Mouse (Mus musculus) urinary bladder, postnatal 25 days (tissue): Measurements from ENCODE around the gene Armc2.
A peak's percentile ranks its signal among the peaks of the same experiment; 100 is the strongest.

Experiments used
- DNase-seq: peaks from one replicate; pipeline ENCODE4 v3.0.0; 2022; ENCODE audit warnings: low spot score

The Armc2 gene

DNA sequence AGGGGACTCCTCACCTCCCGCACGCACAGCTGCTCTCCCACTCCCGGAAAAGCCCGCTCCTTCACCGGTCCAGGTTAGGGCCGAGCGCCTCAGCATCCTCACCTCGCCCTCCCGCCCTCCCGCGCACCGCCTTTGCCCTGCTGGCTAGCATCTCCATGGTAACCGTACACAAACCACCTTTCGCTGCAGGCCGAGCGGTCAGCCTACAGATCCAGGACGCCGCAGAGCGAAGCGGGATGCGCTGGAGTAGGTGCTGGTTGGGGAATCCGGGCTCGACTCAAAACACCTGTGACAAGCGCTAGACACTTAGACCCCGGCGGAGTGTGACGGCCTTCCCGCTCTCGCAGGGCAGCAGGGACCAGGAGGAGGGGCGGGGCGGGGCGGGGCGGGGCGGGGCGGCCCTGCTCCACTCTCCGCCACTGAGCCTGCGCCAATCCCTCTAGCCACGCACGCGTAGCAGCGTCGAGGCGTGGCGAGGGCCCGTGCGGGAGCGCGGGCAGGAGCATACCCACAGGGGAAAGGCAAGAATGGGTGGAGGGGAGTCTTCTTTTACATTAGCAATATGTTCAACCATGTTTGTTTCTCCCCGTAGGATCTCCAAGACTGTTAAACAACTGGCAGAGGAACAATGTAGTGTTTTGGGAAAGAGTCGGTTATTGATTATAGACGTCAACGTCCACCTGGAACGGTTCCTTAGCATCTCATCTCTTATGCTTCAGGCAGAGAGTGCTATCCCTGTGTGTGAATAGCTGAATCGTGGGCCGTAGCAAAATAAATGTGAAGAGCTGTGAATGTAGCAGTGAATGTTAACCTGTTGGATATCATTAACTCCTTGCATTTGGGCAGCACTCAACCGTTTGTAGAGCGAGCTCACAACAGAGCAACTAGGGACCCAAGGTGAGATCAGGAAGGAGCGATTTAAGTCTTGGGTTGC lies at the start of gene Armc2:
TSS of gene Armc2 (minus strand) at position 427 of the 934 bp plus-strand sequence.
- DNase-seq, result peak; percentile 54

DNA sequence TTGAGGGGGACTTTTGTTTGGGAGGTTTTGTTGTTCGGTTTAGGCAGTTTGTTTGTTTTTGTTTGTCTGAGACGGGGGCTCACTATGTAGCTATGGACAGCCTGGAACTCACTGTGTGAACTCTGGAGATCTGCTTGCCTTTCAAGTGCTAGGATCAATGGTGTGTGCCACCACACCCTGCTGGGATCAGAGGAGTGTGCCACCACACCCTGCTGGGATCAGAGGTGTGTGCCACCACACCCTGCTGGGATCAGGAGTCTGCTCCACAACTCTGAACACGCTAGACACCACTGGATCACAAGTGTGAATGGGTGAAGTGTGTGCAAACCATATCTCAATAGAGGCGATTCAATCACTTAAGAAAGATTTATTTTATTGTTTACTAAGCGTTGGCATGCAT lies 46.2 kb upstream of the Armc2 start:
- no peak for DNase-seq

DNA sequence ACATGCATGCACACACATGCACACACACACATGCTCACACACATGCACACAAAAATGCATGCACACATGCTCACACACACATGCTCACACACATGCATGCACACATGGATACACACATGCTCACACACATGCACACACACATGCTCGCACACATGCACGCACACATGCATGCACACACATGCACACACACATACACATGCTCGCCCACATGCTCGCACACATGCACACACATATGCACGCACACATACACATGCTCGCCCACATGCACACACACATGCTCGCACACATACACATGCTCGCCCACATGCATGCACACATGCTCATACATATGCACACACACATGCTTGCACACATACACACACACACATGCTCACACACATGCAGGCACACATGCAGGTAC lies 41.3 kb upstream of the Armc2 start:
- DNase-seq, result no peak

DNA sequence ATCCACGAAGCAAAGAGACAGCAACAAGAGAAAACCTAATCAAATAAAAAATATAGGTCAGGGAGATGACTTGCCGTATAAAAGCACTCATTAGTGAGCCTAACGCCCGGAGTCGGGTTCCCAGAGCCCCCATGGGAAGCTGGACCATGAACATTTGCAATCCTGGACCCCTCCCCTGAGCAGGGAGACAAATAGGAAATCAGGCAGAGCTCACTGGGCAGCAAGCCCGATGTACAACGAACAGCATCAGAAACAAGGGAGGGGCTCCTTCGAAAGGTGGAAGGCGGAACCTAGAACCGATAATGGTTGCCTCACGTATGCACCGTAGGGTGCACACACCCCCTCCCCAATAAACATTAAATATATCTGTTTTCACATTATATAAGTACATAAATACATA lies 39.5 kb upstream of the Armc2 start:
- no peak for DNase-seq

DNA sequence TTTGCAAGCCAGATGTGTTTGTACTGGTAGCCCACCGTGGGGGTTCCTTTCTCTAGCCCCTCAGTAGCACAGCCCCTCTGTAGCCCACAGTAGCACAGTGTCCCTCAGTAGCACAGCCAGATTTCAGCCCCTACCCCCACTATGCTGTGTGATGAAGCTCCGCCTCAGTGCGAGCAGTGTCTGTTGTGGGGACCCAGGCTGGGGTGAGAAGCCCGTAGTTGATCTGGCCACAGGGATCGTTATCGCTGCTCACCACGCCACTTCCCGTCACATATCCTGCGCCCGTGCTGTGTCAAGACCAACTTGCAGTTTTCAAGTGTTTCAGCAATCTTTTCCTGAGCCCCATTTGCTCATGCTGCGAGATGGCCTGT lies 39.0 kb upstream of the Armc2 start:
- DNase-seq, result no peak

DNA sequence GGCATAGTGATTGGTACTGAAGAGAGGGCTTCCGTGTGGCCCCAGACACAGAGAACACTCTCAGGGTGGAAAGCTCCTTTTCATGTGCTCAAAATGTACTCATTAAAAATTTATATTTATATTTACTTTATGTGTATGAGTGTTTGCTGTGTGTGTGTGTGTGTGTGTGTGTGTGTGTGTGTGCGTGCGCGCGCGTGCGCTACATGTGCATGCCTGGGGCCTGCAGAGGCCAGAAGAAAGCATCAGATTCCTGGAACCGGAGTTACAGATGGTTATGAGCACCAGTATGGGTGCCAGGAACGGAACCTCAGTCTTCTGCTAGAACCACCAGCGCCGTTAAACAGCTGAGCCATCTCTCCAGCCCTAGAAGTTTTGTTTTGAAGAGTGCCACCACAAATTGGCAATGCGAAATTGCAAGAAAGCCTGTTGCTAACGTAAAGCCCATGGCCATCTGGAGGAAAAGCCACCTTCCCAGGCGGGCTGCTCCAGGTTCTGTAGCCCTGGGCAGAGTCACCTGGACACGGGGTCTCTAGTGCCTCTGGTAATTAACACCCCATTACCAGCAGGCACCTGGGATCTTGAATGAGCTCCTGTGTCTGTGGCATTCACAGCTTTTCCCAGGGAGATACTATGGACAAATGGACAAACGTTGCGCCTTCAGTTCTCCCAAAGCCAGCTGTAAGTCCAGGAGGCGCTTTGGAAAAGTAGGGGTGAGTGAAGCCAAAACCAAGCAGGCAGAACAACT lies 38.4 kb upstream of the Armc2 start:
- DNase-seq, result no peak

DNA sequence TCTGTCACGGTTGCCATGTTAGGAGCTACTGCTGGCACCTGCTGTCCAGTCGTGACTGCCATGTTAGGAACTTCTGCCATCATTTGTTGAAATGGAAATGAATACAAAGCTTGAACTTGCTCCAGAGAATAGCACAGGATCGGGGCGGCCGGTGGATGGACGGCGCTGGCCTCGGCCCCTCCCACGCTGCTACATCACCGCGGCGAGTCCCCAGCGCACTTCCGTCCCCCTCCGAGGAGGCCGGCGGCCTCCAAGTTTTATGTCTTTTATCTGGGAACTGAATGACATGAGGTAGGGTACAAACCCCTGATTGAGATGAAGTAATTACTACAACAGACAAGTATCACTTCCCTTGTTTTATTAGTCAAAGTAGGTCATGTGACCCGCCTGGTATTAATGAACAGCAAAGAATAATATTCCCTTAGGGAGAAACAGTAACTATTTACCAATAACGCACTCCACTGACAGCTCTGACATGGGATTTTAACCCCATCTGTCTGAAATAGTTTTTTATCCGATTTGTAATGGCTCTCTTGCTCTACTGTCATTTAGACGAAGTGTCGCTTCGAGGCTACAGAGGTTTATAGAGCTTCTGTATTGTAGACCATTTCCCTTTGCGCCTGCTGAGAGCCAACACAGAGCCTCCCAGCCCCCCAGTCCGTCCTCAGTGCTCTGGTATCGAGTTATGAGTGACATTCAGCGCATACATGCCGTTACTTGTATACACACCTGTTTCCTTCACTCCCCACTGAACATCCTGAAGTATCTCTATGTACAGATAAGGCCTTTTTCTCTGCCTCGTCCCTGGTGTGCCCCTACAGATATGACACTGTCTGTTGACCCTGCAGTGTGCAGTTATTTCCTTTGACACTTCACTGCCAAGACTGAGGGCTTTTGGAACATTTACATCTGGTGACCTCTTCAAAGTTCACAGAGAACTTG lies 37.3 kb upstream of the Armc2 start:
- no peak for DNase-seq

DNA sequence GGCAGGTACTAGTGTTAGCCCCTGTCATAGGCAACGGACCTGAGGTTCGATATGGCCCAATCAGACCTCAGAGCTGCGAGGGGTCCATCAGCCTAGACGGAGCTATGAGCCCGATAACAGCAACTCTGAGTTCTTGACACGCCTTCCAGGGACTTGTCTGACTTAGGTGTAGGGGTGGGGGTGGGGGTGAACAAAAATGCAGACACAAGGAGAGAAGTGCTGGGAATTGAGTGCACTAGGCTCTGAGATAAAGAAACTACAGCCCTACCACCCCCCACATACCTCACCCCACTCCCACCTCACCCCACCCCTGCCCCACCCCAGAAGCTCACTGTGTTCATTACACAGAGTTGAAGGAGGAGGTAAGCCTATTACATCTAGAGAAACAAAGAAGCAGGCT lies 32.8 kb upstream of the Armc2 start:
- no peak for DNase-seq

DNA sequence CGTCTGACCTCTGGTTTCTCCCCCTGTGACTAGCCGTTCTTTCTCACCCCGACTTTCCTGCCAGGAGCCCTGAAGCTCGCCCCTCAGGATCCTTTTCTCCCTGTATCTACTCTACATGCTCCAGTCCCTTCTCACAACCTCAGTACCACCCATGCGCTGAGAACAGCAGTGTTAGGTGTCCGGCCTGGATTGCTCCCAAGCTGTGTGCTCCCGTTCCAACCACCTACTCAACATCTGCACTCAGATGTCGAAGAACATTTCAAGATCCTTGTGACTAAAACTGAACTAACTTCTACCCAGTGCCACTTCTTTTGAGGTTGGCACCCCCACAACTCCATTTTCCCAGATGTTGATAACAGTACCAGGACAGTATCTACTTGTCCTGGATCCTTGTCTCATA lies 30.4 kb upstream of the Armc2 start:
- no peak for DNase-seq

DNA sequence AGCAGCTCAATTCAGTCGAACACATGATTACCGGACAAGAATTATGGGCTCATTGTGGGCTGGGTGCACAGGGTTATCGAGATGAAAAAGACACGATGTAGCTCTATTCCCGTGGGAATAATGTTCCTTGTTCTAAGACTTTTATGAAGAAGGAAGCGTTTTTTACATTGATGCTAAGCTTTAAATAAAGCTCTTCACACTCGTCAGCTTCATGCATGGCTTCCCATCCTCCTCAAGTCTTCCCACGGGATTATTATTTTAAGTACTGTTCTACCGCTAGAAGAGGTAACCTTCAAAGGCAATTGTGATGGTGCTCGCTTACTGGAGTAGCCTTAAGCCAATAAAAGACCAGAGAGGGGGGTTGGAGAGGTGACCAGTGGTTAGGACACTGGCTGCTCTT lies 26.3 kb upstream of the Armc2 start:
- no peak for DNase-seq

DNA sequence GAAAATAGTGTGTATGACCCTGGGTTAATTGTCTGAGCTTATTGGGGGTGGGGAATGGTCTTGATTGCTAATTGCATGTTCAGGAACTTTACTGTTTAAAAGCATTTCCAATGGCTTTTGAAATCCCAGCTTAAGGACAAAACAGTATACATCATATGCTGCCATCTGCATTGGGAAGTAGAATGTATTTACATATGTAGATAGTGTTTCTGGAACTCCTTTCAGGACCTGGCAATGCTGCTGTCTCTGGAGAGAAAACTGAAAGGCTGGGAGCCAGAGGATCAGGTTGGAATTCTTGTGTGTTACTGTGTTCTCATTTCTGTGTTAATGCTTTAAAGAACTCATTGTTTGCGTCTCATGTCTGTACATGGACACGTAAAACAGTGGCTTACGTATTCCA lies 25.1 kb upstream of the Armc2 start:
- DNase-seq, result no peak

DNA sequence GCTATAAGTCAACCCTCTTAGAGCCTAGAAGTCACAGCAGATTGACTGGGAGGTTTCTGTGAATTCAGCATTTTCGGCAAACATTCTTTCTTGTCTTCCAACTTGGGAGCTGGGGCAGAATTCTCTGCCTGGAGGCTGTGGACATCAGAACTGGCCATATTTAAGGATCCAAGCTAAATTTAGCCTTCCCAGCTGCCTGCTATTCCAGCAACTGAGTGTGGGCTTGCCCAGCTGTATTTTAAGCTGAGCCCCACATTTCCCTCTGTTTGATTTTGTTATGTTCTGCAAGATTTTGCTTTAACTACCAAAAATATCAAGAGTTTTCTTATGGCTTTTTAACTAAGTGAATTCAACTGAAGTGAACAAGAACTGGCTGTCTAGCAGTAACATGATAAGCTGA lies 24.6 kb upstream of the Armc2 start:
- DNase-seq, result no peak

DNA sequence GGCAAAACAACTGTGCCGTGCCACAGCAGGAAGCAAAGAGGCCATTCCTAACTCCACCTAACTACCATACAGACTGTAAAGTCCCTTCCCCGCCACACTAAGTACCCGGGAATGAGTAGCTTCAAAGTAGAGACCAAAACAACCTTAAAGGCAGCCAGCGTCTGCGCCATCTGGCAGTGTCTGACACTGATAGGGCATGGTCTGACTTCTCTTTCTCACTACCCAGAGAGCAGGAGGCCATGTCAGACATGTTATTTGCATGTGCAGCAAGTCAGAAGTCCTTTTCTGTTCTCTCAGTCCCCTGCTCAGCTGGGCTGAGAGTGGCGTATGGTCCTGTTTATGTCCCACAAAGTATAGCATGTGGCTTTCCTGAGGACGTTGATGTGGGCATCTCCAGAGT lies 23.8 kb upstream of the Armc2 start:
- no peak for DNase-seq

DNA sequence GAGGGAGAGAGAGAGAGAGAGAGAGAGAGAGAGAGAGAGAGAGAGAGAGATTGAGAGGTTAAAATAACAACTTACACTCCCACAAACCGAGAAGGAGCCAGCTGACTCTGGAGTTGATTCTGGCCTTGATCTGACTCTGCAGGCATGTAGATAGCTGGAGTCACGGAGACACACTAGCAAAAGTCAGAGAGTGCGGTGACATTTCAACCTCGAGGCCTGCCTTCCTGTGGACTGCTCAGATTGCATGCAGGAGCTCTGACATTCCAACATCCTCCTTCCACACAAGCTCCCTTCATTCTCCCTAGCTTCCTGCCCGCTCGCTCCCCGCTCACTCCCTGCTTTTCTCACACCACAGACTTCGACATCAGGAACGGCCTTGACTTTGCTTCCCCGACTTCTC lies 20.3 kb upstream of the Armc2 start:
- DNase-seq, result no peak

DNA sequence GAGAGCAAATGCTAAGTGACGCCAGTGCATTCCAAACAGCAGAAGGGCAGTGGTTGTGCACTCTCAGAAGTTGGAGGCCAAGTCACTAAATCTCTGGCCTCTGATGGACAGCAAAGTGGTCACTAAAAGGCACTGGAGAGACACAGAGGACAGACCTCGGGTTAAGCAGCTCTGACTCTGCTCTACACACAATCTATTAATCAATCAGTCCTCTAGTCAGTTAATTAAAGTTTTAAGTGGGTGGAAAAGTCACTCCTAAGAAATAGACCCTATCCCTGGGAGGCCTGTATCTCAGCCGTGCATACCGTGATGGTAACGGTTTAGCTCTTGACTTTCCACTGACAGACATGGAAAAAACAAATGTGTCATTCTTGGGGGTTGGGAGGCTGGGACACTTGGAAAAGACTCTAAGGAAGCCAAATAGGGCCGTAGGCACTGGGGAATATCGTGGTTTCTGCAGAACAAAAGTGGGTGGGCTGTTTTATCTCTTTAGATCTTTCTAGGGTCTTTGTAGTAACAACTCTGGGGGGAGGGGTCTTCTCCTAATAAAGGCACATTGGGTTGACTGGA lies 19.1 kb upstream of the Armc2 start:
- no peak for DNase-seq

DNA sequence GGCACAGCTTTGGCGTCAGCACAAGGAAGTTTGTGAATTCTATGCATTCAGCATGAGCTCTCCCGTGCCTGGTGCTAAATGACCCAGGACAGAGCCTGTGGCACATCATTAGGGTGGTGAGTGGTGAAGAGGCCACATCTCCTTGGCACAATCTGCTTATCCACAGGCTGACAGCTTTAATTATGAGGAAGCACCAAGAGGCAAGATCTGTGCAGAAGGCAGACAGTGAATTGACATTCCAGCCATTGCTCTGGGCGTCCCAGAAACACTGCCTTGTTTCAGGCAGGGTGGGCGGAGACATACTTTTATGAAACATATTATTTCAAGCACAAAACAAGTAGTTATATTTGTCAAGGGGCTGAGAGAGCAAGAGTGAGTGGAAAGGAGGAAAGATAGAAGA lies 18.6 kb upstream of the Armc2 start:
- DNase-seq, result no peak

DNA sequence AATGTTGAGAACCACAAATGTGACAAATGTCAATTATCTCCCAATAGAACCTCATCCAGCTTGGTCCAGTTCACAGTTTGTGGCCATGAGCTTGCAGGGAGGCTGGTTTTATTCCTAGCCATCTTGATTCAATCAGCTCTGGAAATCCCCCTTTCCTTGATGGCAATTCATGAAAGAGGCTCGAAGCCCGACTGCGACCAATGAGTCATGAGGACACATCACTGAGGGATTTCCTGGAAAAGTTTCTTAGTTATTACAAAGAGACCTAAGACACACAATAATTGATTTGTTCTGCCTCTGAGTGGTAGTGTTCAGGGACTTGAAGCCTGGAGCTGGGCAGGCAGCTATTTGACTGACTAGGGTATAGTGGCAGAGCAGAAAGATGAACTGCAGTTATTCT lies 15.3 kb upstream of the Armc2 start:
- no peak for DNase-seq

DNA sequence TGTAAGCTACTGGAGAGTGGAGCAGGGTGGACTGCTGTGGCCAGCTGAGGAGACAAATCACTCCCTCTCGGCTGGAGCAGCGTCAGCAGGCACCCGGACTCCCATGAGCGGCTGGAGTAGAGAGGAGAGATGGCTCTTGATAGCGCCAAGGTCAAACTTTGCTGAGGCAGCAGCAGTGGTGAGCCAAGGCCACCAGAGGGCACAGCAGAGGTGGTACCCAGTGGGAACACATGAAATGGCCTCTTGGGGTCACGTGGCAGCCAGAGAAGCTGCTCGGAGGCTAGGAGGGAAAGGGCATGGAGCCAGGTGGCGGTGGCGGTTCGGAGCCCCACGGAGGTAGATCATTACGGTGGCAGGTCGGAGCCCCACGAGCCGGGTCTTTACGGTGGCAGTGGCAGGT lies 12.8 kb upstream of the Armc2 start:
- DNase-seq, result peak; percentile 68

DNA sequence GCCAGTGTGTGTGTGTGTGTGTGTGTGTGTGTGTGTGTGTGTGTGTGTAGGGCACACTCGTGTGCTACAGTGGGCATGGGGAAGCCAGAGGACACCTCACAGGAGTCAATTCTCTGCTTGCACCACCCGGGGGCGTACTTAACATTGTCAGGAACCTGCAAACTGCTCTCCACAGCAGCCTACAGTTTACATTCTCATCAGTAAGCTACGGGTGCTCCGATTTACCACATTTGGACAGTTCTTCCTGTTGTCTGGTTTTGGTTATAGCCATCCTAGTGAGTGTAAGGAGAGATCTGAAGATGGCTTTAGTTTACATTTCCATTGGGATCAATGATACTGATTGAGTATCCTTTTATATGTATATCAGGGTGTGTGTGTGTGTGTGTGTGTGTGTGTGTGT lies 11.3 kb upstream of the Armc2 start:
- no peak for DNase-seq

DNA sequence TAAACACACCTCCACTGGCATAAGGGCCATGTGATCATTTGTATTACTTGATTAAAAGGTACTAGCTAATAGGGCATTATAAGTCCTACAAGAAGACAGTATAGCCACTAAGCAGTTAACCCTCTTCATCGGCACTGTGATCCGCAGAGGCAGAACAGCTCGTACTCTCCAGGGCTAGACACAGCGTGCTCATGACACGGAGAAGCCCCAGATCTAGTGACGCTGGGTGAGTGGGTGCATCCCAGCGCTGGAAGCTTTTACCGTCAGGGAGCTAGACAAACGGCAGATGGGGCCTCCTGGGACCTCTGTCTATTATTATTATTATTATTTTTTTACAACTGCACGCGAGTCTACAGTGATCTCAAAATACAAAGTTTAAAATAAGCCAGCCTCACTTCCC lies 9.1 kb upstream of the Armc2 start:
- DNase-seq, result no peak

DNA sequence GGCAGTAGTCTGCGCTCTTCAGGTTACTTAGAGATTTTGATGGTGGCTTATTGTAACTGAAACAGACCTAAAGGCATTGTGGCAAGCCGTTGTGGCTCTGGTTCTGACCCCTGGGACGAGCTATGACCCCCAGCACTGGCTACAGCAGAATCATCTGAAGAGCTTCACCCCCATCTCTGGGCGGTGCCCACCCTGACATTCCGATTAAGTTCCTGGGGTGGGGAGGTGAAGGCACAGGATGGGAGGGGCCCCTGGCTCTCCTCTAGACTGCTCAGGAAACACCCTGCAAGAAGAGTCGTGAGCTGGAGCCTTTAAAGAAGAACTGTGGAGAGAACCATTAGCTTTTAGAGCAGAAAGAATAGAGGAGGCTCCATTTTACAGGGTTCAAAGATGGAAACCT lies 6.2 kb upstream of the Armc2 start:
- DNase-seq, result no peak

DNA sequence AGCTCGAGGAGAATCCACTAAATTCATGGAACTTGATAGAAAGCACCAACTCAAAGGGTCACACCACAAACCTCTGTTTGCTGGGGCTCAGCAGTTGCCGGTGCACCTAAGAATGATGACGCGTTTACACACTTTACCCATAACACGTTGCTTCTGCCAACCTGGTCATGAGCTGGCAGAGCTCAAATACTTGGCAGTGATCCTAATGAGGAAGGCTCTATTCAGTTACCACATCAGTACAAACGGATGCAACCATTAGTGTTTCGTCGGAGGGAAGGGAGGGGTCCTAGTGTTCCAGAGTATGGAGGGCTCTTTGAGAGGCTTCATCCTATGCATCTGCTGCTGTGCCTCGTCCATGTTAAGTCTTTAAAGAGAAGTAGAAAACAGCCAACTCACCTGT lies 3.3 kb upstream of the Armc2 start:
- DNase-seq, result no peak
